Mouse (Mus musculus) cerebellum, adult 2 months (tissue): ENCODE results near the gene 1700049E17Rik1. TPM values are rescaled to one million over a fixed set of nuclear protein-coding genes. Genes with fewer than 3 reads are reported as not detected.
"Not testable (repeated sequence)": the region's sequence is repeated elsewhere in the genome, so short reads cannot be mapped to it uniquely, and the experiment has no call there.

Experiments used
- DNase-seq, 2 experiments: peaks; one replicate each; pipeline ENCODE4 v3.0.0; 2021
- H3K27ac ChIP-seq: fragments of 200-500 bp; 2 replicates; pipeline ENCODE4 v1.5.1; 2012; ENCODE audit warnings: low read length, control low read depth, inconsistent platforms; ENCODE audit not compliant: insufficient read depth
- H3K27me3 ChIP-seq: fragments of 200-500 bp; 2 replicates; pipeline ENCODE4 v1.6.1; 2012; ENCODE audit warnings: inconsistent platforms, mild to moderate bottlenecking, low read length, moderate library complexity; ENCODE audit not compliant: control insufficient read depth, insufficient read depth
- H3K4me1 ChIP-seq: fragments of 200-500 bp; 2 replicates; pipeline ENCODE4 v1.6.1; 2011; ENCODE audit warnings: low read length; ENCODE audit not compliant: control insufficient read depth, insufficient read depth
- H3K4me3 ChIP-seq: fragments of 200-500 bp; replicated peaks from 2 replicates; pipeline ENCODE3; 2011; ENCODE audit warnings: mild to moderate bottlenecking, low read depth, low read length, control low read depth; ENCODE audit not compliant: insufficient read depth
- WGBS: fragments of 180-500 bp; shearing (Covaris S2); methylation state at CpG from one replicate; pipeline ENCODE4 v1.1.7; 2018; 5-methylcytosine and 5-hydroxymethylcytosine counted together
- polyA plus RNA-seq: library from polyadenylated mRNA; depleted of rRNA; stranded (reverse); fragments of >200 nt; gene quantifications from 2 replicates; pipeline ENCODE4 v1.2.3, GENCODE M21; 2012; rRNA removed

1700049E17Rik1 gene
- polyA plus RNA-seq: not detected in 2 replicates

DNA sequence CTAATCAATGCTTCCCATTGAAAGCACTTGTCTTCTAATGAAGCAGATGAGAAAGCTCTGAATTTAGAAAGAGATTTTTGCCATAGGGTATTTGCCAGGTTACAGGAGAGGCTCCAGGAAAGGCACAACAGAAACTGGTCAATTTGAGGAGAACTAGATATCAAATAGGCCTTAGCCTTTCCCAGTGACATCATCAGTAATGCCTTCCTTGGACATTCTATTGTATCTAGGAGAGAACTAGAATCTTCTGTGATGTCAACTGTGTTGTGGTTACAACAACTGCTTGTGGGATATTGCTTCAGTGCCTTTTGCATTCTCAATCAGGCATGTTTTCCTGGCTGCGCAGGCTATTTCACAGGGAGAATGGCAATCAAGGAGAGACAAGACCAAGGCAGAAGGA lies at the start of gene 1700049E17Rik1:
Gene 1700049E17Rik1 (plus strand): TSS at position 301 of the 400 bp plus-strand sequence.
- DNase-seq, H3K27ac ChIP-seq, H3K27me3 ChIP-seq, H3K4me1 ChIP-seq, H3K4me3 ChIP-seq: not testable (repeated sequence)
- no CpG with 5 or more reads among the region's 1 CpGs for WGBS

GRCm38 (mm10) chr14:41907190-41907589 lies 17.6 kb upstream of the 1700049E17Rik1 start, which contains the start of gene Gm7980:
Gene Gm7980 (minus strand): TSS chr14:41907290.
- not testable (repeated sequence) for H3K27ac ChIP-seq, DNase-seq, H3K4me1 ChIP-seq, H3K4me3 ChIP-seq, H3K27me3 ChIP-seq
- WGBS: no CpG with 5 or more reads among the region's 2 CpGs

DNA sequence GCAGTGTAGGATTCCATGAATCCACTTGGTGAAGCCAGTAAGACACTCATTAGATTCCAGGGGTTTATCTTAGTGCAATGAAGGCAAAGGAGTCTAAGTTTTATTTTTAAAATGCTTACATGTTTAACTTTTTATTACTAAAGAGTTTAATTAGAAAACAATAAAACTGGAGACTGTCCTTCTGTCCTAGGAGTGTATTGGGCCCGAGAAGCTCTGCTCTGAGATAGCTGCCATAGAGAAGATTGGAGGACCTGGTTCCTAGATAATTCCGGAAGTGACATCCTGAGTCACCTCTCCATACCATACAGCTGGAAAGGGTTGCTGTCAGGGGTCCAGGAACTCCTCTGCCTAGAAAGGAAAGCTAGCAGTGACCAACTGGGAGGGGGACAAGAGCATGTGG lies 18.9 kb downstream of the 1700049E17Rik1 start, which contains the start of gene 1700024B05Rik:
Gene 1700024B05Rik (plus strand): TSS at position 301 of the 400 bp plus-strand sequence.
- DNase-seq, H3K4me1 ChIP-seq, H3K4me3 ChIP-seq, H3K27me3 ChIP-seq, H3K27ac ChIP-seq: not testable (repeated sequence)
- 64% methylated on average over 2 of the region's 2 CpGs for WGBS

DNA sequence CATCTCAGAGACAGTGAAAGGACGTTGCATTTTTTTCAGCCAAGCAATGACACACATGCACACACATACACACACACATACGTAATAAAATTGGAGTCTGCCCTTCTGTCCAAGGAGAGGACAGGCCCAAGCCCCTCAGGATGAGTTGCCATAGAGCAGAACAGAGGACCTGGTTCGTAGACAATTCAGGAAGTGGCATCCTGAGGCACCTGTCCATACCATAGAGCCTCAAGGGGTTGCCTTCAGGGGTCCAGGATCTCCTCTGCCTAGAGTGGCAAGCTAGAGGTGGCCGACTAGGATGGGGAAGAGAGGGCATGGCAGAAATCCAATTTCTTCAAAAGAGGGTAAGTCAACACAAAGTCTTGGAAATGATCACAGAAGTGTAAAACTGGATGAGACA lies 39.3 kb downstream of the 1700049E17Rik1 start:
- 60% methylated on average over 4 of the region's 4 CpGs for WGBS
- H3K27ac ChIP-seq: not testable (repeated sequence)

DNA sequence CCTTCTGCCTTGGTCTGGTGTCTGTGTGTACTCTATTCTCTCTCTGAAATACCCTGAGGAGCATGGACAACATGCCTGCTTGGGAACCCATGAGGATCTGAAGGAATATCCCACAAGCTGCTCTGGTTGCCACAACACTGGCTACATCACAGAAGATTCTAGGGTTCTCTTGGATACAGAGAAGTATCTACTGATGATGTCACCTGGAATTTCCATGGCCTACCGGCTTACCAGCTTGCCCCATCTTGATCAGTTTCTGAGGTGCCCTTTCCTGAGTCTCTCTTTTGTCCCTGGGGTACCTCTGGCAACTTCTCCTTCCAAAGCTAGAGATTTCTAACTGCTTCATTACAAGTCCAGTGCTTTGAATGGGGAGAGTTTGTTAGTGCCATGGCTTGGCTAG lies 43.1 kb downstream of the 1700049E17Rik1 start, which contains the start of gene Gm6401:
Gene Gm6401 (minus strand): TSS at position 101 of the 400 bp plus-strand sequence.
- not testable (repeated sequence) for H3K27me3 ChIP-seq, H3K4me3 ChIP-seq, H3K4me1 ChIP-seq, DNase-seq, H3K27ac ChIP-seq
- WGBS: 72% methylated on average over 1 of the region's 1 CpGs

More for the DNA sequence above, 39.3 kb downstream of the 1700049E17Rik1 start:
- H3K27me3 ChIP-seq, DNase-seq, H3K4me3 ChIP-seq, H3K4me1 ChIP-seq: not testable (repeated sequence)

GRCm38 (mm10) chr14:41968596-41968995 lies 43.8 kb downstream of the 1700049E17Rik1 start:
- H3K27ac ChIP-seq, H3K27me3 ChIP-seq, H3K4me1 ChIP-seq, H3K4me3 ChIP-seq, DNase-seq: not testable (repeated sequence)
- WGBS: 45% methylated on average over 3 of the region's 3 CpGs

Other genes starting within 250 kb of the 1700049E17Rik1 start
- not detected in 2 replicates for gene Gm8068, start 223.1 kb upstream of the 1700049E17Rik1 start, polyA plus RNA-seq
- gene Gm7929, start 174.3 kb upstream of the 1700049E17Rik1 start, polyA plus RNA-seq: not detected in 2 replicates
- gene Gm47189, start 152.5 kb upstream of the 1700049E17Rik1 start, polyA plus RNA-seq: not detected in 2 replicates
- not detected in 2 replicates for gene Gm7980, start 17.7 kb upstream of the 1700049E17Rik1 start, polyA plus RNA-seq
- not detected in 2 replicates for gene 1700024B05Rik, start 19.0 kb downstream of the 1700049E17Rik1 start, polyA plus RNA-seq
- not detected in 2 replicates for gene Gm6401, start 43.0 kb downstream of the 1700049E17Rik1 start, polyA plus RNA-seq
- gene Gm3543, start 58.4 kb downstream of the 1700049E17Rik1 start, polyA plus RNA-seq: not detected in 2 replicates
- not detected in 2 replicates for gene Gm7951, start 192.4 kb downstream of the 1700049E17Rik1 start, polyA plus RNA-seq
- not detected in 2 replicates for gene Gm17027, start 237.7 kb downstream of the 1700049E17Rik1 start, polyA plus RNA-seq